Mouse (Mus musculus) small intestine, adult 2 months (tissue): ENCODE results near the gene Cmtm3. TPM values are rescaled to one million over a fixed set of nuclear protein-coding genes. Genes with fewer than 3 reads are reported as not detected.

Source experiments
- H3K27ac ChIP-seq: fragments of 200-500 bp; 2 replicates; pipeline ENCODE4 v1.5.1; 2012; ENCODE audit warnings: low read depth, low read length, control low read depth, inconsistent platforms; ENCODE audit not compliant: insufficient read depth
- H3K27me3 ChIP-seq: fragments of 200-500 bp; 2 replicates; pipeline ENCODE4 v1.6.1; 2012; ENCODE audit warnings: mild to moderate bottlenecking, moderate library complexity, low read length, inconsistent platforms; ENCODE audit not compliant: control insufficient read depth, insufficient read depth
- H3K36me3 ChIP-seq: fragments of 200-500 bp; 2 replicates; pipeline ENCODE4 v1.6.1; 2012; ENCODE audit warnings: mild to moderate bottlenecking, low read length, control low read depth, inconsistent platforms; ENCODE audit not compliant: control insufficient read depth, insufficient read depth
- H3K4me1 ChIP-seq: fragments of 200-500 bp; 2 replicates; pipeline ENCODE4 v1.6.1; 2012; ENCODE audit warnings: low read length, inconsistent platforms, mixed read lengths; ENCODE audit not compliant: control insufficient read depth, insufficient read depth, insufficient read length
- H3K4me3 ChIP-seq: fragments of 200-500 bp; 2 replicates; pipeline ENCODE4 v1.5.1; 2012; ENCODE audit warnings: low read depth, mild to moderate bottlenecking, control low read depth, inconsistent platforms, low read length, moderate library complexity
- CTCF ChIP-seq: fragments of 200-500 bp; IDR thresholded peaks from 2 replicates; pipeline ENCODE4 v1.5.1; 2012; ENCODE audit warnings: low read depth, mild to moderate bottlenecking, control low read depth, inconsistent platforms, low read length, moderate library complexity, mixed read lengths; ENCODE audit not compliant: insufficient replicate concordance, insufficient read length; ENCODE audit errors: extremely low read depth
- POLR2A ChIP-seq: fragments of 200-500 bp; IDR thresholded peaks from 2 replicates; pipeline ENCODE4 v1.6.1; 2012; ENCODE audit warnings: low read depth, mild to moderate bottlenecking, control low read depth, inconsistent platforms, low read length, moderate library complexity
- WGBS: fragments of 180-500 bp; shearing (Covaris S2); methylation state at CpG from one replicate; pipeline ENCODE4 v1.1.7; 2018; 5-methylcytosine and 5-hydroxymethylcytosine counted together
- polyA plus RNA-seq: library from polyadenylated mRNA; depleted of rRNA; stranded (reverse); fragments of >200 nt; gene quantifications from 2 replicates; pipeline ENCODE4 v1.2.3, GENCODE M21; 2012

Gene Cmtm3
- polyA plus RNA-seq, 1 experiment, result 21.3 TPM

DNA sequence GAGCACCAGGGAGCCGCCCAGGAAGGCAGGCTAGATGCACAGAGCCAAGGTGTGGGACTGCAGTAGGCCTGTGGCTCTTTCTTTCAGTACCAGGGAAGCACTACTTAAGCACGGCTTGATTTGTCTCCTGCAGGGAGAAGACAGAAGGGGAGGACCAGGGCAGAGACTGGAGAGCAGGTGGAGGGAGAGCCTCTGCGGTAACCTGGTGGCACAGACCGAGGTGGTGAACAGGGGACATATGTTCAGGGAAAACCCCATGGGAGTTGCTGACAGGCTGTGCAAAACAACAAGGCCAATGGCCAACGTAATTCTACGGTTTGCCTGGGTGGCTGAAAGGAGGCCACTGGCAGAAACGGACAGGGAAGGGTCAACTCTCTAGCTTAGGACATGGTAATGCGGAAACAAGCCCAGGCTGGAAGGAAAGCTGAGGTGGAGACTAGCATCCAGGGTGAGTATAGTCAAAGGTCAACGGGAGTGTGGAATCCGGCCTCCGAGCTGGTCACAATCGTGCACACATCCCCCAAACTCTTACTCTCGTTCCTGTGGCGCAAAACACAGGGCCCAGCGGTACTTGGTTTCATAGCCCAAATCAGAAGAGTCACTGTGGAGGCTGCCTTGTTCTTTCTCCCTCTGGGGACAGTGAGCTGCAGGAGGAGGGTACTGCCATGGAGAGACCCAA lies 20.7 kb downstream of the Cmtm3 start:
- Histone ChIP-seq H3K4me3 (no peak overlapping the region), H3K4me1 (no peaks in the 10 kb centered on the region), H3K27ac (no peak overlapping the region), H3K27me3 (no peaks in the 10 kb centered on the region), H3K36me3 (peaks cover 15% of the 10 kb centered on the region)
- TF ChIP-seq CTCF (no peak), POLR2A (no peak)
- 85% methylated on average over 15 of the region's 15 CpGs for WGBS

- Histone ChIP-seq H3K27ac (no peak overlapping the region), H3K4me1 (peaks cover 2% of the 10 kb centered on the region; the same call in 1 of the 2 replicates), H3K27me3 (no peaks in the 10 kb centered on the region), H3K36me3 (0 out of 2 replicates have a peak, but pooled peaks cover 4% of the 10 kb centered on the region), H3K4me3 (no peak overlapping the region)
- WGBS, result 80% methylated on average over 9 of the region's 9 CpGs
- no peak for TF ChIP-seq POLR2A
- TF ChIP-seq CTCF, result no peak
Observed at GRCm38 (mm10) chr8:104365695-104366094, 26.5 kb downstream of the Cmtm3 start.

DNA sequence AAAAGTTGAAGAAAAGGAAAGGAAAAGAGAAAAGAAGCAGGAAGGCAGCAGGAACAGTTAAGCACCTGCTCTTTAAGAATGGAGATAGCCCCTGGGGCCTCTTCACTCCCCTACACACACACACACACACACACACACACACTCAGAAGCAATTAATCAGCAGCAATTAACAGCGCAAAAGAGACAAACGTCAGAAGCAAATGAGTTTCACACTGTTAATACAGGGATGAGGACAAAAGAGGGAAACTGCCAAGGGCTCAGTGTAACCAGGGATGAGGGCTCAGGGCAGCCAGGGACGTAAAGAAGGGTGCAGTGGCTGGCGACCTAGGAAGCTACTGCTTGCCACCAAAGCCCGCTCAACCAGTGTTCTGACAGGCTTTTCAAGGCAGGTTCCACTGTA lies 28.2 kb downstream of the Cmtm3 start:
- WGBS, result 66% methylated on average over 5 of the region's 5 CpGs
- H3K27me3 ChIP-seq, result no peaks in the 10 kb centered on the region
- TF ChIP-seq CTCF, result no peak
- TF ChIP-seq POLR2A, result no peak
- no peak overlapping the region for H3K27ac ChIP-seq
- no peak overlapping the region for H3K4me3 ChIP-seq
- no peaks in the 10 kb centered on the region for H3K36me3 ChIP-seq
- peaks cover 2% of the 10 kb centered on the region; the same call in 1 of the 2 replicates for H3K4me1 ChIP-seq

DNA sequence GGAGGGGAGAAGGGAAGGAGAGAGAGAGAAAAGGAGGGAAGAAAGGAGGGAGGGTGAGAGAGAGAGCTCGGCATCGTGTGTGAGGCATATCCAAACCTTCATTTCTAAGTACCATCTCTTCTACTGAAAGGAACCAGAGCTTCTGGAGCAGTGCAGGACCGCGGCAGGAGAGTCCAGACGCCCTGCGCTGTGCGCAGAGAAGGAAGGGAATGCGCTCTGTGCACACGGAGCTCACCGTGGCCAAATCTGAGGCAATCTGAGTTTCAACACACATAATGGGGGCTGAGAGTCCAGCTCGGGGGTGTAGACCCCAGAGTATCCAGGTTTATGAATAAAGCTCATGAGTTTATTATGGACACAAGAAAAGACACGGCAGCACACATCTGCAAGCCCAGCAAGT lies 30.4 kb downstream of the Cmtm3 start:
- no peaks in the 10 kb centered on the region for H3K27me3 ChIP-seq
- H3K4me1 ChIP-seq, result peaks cover 11% of the 10 kb centered on the region
- no peaks in the 10 kb centered on the region for H3K36me3 ChIP-seq
- no peak overlapping the region for H3K4me3 ChIP-seq
- no peak for TF ChIP-seq CTCF
- no peak for TF ChIP-seq POLR2A
- WGBS, result 72% methylated on average over 12 of the region's 12 CpGs
- no peak overlapping the region for H3K27ac ChIP-seq

DNA sequence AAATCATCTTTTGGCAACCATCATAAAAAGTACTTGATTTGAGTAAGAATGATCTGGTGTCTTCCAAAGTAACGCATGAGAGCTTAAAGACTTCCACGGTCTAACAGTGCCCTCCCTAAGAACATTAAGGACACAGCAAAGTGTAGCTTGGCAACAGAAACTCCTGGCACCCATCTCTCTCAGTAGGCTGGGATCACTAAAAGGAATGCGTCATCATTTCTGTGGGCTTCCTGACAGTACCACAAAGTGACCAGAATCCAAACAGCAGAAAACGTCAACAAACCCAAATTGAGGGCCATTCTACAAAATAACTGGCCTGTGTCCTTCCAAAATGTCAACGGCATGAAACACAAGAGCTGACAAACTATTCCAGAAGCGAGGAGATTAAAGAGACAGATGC lies 30.9 kb downstream of the Cmtm3 start:
- H3K27ac ChIP-seq, result no peak overlapping the region
- no peaks in the 10 kb centered on the region for H3K27me3 ChIP-seq
- TF ChIP-seq CTCF (no peak), POLR2A (no peak)
- H3K4me3 ChIP-seq, result no peak overlapping the region
- 74% methylated on average over 6 of the region's 6 CpGs for WGBS
- peaks cover 14% of the 10 kb centered on the region for H3K4me1 ChIP-seq
- H3K36me3 ChIP-seq, result no peaks in the 10 kb centered on the region

- peaks cover 20% of the 10 kb centered on the region for H3K4me1 ChIP-seq
- H3K27ac ChIP-seq, result no peak overlapping the region
- no peak overlapping the region for H3K4me3 ChIP-seq
- H3K36me3 ChIP-seq, result no peaks in the 10 kb centered on the region
- TF ChIP-seq CTCF (no peak), POLR2A (no peak)
- H3K27me3 ChIP-seq, result no peaks in the 10 kb centered on the region
- WGBS, result 86% methylated on average over 6 of the region's 6 CpGs
Observed at GRCm38 (mm10) chr8:104371121-104371520, 31.9 kb downstream of the Cmtm3 start.

DNA sequence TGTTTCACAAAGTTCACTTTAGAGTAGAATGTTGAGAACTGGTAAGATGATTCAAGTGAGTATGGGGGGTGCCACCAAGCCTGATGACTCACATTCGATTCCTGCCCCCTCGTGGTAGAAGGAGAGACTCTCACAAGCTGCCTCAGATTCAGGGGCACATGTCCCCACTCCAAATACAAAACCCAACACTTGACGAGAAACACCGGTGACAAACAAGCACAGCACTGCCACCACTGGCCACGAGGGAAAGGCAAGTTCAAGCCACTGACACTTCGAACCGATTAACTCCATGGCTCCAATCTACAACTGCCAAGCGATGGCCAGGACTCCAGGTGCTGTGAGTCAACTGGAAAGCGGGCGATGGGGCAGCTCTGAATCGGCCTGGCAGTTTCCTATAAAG lies 34.6 kb downstream of the Cmtm3 start:
- peak overlapping the region; percentile 23 for H3K27ac ChIP-seq
- no peaks in the 10 kb centered on the region for H3K36me3 ChIP-seq
- WGBS, result 34% methylated on average over 11 of the region's 11 CpGs
- H3K4me3 ChIP-seq, result no peak overlapping the region
- TF ChIP-seq CTCF (no peak), POLR2A (no peak)
- no peaks in the 10 kb centered on the region for H3K27me3 ChIP-seq
- H3K4me1 ChIP-seq, result peaks cover 21% of the 10 kb centered on the region

DNA sequence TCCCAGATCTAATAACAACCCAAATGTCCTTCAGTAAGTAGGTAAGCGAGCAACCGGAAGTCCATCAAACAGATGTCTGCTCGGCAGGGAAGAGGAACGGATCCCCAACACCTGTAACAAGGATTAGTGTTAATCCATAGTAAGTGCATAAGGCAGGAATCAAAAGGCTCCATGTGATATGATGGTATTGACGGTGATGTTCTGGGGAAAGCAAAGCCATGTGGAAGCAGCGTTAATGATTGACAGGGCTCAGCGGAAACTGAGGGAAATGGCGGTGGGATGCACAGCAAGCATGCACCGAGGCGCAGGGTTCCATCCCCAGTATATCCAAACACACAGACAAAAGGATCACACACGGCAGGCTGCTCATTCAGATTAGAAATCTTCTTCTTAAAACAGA lies 35.1 kb downstream of the Cmtm3 start:
- Histone ChIP-seq H3K4me1 (peaks cover 21% of the 10 kb centered on the region), H3K4me3 (no peak overlapping the region), H3K36me3 (no peaks in the 10 kb centered on the region), H3K27ac (peak overlapping the region; percentile 23), H3K27me3 (no peaks in the 10 kb centered on the region)
- no peak for TF ChIP-seq CTCF
- TF ChIP-seq POLR2A, result no peak
- WGBS, result 35% methylated on average over 11 of the region's 11 CpGs
